Mouse (Mus musculus) cerebellum, postnatal 36 days (tissue): ENCODE data around the gene Morf4l1.
A peak's percentile ranks its signal among the peaks of the same experiment; 100 is the strongest.
"Not testable (repeated sequence)": the region's sequence is repeated elsewhere in the genome, so short reads cannot be mapped to it uniquely, and the experiment has no call there.

ENCODE experiments used
- DNase-seq, 2 experiments: peaks; one replicate each; pipeline ENCODE4 v3.0.0; 2021 to 2022; ENCODE audit warnings: mixed read lengths in 2 of 2

The Morf4l1 gene

DNA sequence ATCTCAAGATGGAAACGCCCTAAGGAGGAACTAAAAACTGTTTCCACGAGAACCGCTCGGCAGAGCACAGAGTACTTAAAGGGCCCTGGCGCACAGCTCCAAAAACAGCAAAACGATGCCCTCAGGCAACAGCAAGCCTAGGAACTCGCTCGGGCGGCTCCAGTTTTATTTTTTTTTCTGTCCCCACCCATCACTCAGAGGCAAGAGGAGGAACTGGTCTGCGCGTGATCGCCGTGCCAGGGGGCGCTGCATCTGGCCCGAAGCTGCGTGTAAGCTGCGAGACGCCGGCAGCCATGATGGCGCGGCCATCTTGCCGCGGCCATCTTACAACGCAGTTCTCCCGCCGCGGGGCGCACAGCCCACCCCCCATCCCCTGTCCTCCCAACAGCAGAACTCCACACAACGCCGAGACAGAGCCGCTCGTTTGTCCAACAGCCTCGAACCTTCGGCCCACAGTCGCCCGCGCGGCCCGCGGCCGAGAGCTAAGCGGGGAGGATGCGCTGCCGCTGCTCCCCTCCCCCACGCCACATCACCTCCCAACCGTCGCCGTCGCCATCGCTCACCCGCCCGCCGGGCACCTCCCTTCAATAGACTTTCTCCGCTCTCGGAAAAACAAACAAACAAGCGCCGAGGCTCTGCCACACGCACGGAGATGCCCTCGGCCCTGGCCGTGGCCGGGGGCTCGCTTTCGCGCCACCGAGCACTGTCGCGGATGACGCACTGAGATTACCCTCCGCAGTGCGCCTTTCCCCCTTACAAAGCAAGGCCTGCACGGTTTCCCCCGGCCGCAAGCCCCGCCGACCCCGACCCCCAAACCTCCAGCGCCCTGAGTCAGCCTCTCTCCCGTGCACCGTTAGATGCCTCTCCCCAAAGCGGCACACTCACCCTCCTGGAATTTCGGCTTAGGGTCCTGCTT, 665 bp downstream of the Morf4l1 start:
- DNase-seq = peak; percentile 84 to 86

GRCm38 (mm10) chr9:90113151-90113550, 1.4 kb downstream of the Morf4l1 start:
- no peak for DNase-seq

- DNase-seq = no peak
These were observed 5.2 kb downstream of the Morf4l1 start for GRCm38 (mm10) chr9:90109386-90109785.

- no peak for DNase-seq
These were observed 6.3 kb downstream of the Morf4l1 start for GRCm38 (mm10) chr9:90108272-90108671.

- DNase-seq = no peak
These were observed 7.7 kb downstream of the Morf4l1 start for GRCm38 (mm10) chr9:90106915-90107314.

- no peak for DNase-seq
These were observed 9.1 kb downstream of the Morf4l1 start for GRCm38 (mm10) chr9:90105462-90105861.

- no peak for DNase-seq
These were observed 13.8 kb downstream of the Morf4l1 start for GRCm38 (mm10) chr9:90100760-90101159.

DNA sequence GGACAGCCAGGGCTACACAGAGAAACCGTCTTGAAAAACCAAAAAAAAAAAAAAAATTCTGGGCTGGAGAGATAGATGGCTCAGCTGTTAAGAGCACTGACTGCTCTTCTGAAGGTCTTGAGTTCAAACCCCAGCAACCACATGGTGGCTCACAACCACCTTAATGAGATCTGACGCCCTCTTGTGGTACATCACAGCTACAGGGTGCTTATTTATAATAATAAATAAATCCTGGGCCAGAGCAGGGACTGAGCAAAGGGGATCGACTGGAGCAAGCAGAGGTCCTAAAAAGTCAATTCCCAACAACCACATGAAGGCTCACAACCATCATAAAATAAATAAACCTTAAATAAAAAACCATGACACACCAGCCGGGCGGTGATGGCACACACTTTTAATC, 15.6 kb downstream of the Morf4l1 start:
- DNase-seq = no peak

DNA sequence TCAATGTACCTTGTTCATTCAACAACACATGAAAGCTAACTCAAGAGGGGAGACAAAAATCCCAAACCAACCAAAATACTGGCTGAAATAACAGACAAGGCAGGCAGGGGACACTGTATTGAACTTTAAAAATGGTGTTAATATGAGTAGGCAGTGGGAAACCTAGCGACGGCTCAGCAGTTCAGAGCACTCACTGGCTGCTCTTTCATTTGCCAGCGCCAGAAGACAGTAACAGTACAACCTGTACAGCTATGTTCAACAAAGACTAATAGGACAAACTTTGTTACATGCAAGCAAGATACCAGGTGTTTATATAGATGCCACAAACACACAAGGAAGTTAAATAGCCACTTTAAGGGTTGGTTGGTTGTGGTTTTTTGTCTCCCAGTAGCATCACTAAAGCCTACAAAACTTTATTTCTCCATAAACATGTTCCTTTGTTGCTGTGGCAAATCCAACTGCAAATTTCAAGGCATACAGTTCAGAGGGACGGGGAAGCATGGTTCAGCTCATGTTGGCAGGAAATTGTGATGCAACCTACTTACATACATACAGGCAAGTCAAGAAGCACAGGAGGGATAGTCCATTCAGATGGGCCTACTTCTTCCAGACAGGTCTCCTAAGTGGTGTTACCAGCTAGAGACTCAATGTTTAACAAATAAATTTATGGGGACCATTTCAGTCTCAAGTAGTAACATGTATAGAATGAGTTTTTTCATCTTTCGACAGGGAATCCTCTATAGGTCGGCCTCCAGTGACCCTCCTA, 25.1 kb downstream of the Morf4l1 start:
- DNase-seq = no peak

DNA sequence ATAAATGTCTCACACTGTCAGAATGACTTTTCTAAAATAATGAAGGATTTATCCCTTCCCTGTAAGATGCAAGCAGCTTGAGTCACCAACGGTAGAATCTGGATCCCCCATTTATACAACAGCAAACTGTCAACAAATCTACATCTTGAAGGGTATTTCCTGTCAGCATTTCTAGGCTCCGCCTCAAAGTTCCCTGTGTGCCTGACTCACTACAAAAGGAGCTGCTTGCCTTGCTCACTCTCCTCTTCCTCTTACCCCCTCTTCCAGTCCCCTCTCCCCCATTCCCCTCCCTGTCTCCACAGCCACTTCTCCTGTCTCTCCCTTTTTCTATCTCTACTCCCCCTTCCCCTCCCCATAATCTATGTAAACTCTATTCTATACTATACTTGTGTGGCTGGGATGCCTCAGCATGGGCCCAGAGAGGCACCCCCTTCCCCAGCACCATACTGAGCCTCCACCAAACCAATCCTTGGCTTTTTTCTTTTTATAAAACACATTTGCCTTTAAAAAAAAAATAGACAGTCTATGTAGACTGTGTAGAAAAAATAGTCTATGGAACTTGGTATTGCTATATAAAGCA, 26.6 kb downstream of the Morf4l1 start:
- DNase-seq = no peak

GRCm38 (mm10) chr9:90084766-90085468, 29.7 kb downstream of the Morf4l1 start:
- DNase-seq = no peak

GRCm38 (mm10) chr9:90084152-90084551, 30.4 kb downstream of the Morf4l1 start:
- no peak for DNase-seq

DNA sequence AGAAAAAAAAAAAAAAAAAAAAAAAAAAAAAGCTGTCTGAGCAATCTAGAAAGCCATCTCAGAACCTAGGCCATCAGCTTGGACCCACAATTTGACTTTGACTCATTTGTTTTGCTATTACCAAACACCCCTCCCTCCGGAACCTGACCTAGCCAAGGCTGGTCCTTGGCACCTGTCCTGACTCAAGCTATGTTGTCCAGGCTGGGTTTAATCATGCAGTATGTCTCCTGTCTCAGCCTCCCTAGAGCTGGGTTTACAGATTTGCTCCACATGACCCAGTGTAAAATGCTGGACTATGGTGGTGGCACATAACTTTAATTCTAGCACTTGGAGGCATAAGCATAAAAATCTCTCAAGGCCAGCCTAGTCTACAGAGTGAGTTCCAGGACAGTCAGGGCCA, 31.6 kb downstream of the Morf4l1 start:
- no peak for DNase-seq

DNA sequence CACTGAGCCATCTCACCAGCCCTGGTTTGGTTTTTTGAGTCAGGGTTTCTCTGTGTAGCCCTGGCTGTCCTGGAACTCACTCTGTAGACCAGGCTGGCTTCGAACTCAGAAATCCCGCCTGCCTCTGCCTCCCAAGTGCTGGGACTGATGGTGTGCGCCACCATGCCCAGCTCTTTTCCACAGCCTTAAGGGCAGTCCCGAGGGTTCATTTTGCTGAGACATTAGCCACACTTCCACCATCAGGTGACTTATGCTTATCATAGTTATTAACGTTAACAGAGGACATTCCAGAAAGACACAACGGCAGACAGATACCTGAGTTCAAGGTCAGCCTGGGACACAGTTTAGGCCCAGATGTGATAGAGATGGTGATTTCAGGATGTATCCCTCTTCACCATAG, 32.6 kb downstream of the Morf4l1 start:
- not testable (repeated sequence) for DNase-seq

DNA sequence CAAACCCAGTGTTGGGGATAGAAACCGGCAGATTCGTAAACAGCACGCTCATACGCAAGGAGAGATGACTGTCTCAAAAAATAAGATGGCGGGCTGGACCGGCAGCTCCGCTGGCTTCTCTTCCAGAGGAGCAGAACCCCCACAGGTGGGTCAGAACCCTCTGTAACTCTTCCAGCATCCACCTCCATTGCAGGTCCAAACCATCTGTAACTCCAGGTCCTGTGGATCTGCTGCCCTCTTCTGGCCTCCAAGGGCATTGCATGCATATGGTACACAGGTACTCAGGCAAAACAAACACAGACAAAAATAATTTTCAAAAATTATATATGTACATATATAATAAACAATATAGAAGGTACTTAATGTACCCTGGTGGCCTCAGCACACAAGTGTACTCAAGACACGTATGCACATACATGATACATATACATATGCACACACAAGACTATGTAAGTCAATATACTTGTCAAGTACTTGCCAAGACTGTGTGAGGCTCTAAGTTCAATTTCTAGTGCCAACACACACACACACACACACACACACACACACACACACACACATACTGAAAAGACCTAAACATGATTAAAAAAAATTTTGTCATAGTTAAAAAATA, 37.6 kb downstream of the Morf4l1 start:
- DNase-seq = peak; percentile 55 to 56

GRCm38 (mm10) chr9:90076131-90076530, 38.4 kb downstream of the Morf4l1 start:
- DNase-seq = no peak

GRCm38 (mm10) chr9:90075336-90075735, 39.2 kb downstream of the Morf4l1 start:
- DNase-seq = no peak

GRCm38 (mm10) chr9:90070174-90070573, 44.4 kb downstream of the Morf4l1 start:
- DNase-seq = no peak

DNA sequence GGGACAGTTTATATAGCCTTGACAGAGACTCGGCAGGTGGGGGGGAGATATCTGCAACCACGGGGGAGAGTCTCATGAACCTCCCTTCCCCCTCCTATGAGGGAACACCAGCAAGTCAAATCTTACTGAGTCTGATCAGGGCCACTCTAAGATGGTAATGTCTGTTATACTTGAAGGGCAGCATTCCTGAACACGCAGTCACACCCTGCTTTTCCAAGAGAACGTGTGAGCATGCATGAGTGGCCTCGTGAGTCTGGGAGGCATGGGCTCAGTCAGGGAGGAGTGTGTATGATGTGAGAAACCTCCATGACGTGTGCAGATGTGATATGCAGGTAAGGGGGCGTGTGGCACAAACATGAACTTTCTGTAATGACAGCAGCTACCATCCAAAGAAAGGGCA, 45.1 kb downstream of the Morf4l1 start:
- DNase-seq = no peak

- no peak for DNase-seq
These were observed 45.8 kb downstream of the Morf4l1 start for GRCm38 (mm10) chr9:90068786-90069185.

GRCm38 (mm10) chr9:90067341-90067740, 47.2 kb downstream of the Morf4l1 start:
- no peak for DNase-seq

- not testable (repeated sequence) for DNase-seq
These were observed 53.6 kb downstream of the Morf4l1 start for GRCm38 (mm10) chr9:90060932-90061331.

DNA sequence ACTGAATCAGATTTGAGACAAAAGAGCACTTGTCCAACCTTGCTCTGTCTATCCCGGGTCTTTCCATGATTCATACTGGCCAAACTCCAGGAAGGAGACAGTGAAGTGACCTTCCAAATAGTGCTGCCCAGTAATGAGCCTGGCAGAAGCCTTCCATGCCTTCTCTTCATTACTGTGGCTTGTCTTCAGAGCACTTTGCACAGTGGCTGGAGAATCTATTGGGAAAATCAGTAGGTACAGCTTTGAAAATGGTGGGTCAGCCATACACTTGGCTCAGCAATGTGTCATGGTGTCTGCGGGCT, 54.0 kb downstream of the Morf4l1 start:
- DNase-seq = no peak
